Mouse (Mus musculus): Measurements from ENCODE around the gene Fuca1.

- TF ChIP-seq SRF (IDR thresholded peaks at IDR 0.05; ENCODE audit: control insufficient read depth, insufficient read length, low read depth) (no peak), POLR2A (IDR thresholded peaks at IDR 0.05; ENCODE audit: insufficient read length, low read depth) (no peak), USF1 (IDR thresholded peaks at IDR 0.05; ENCODE audit: low read depth) (no peak), MYOD1 (IDR thresholded peaks at IDR 0.05; ENCODE audit: control insufficient read depth in 1 of 3, insufficient read length in 2 of 3, low read depth in 2 of 3) (no peak), REST (IDR thresholded peaks at IDR 0.05; ENCODE audit: insufficient read depth, insufficient read length) (no peak), MAX (IDR thresholded peaks at IDR 0.05; ENCODE audit: low read depth) (no peak), CEBPB (IDR thresholded peaks at IDR 0.05; ENCODE audit: insufficient read depth, poor library complexity, severe bottlenecking) (no peak), POLR2AphosphoS2 (IDR thresholded peaks at IDR 0.05; ENCODE audit: insufficient read length, low read depth) (no peak), MYOG (IDR thresholded peaks at IDR 0.05; ENCODE audit: control insufficient read depth in 1 of 3, insufficient read depth in 1 of 3, insufficient read length in 2 of 3, low read depth in 2 of 3) (no peak)
These were observed 45.7 kb upstream of the Fuca1 start for GRCm38 (mm10) chr4:135874564-135875535.

Data from myocyte (in vitro differentiated cells).